Mouse (Mus musculus): ENCODE data around the gene Stambp.

DNA sequence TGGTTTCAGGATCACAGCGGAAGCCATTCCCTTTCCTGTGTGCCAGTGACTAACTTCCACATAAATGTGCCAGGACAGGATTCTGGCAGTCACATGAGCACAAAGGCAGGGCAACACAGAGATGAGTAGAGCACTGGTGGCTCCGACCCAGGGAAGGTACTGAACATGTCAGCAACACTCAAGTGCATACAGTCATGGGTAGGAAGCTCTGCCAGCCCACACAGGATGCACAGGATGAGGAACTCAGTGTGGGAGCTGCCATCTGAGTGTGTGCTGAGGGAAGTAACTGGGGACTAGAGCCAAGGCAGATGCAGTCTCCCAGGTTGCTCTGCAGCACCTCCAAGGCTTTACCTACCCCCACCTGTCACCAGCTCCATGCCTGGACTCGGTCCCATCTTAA lies 69.9 kb downstream of the Stambp start:
- TF ChIP-seq POLR2AphosphoS2 (IDR thresholded peaks at IDR 0.05; ENCODE audit: insufficient read length, low read depth): no peak
- no peak for TF ChIP-seq SRF (IDR thresholded peaks at IDR 0.05; ENCODE audit: control insufficient read depth, insufficient read length, low read depth)
- no peak for TF ChIP-seq POLR2A (IDR thresholded peaks at IDR 0.05; ENCODE audit: insufficient read length, low read depth)
- no peak for TF ChIP-seq USF1 (IDR thresholded peaks at IDR 0.05; ENCODE audit: low read depth)
- TF ChIP-seq MAX (IDR thresholded peaks at IDR 0.05; ENCODE audit: low read depth): no peak
- TF ChIP-seq MYOG (IDR thresholded peaks at IDR 0.05; ENCODE audit: control insufficient read depth in 1 of 3, insufficient read depth in 1 of 3, insufficient read length in 2 of 3, low read depth in 2 of 3): no peak
- TF ChIP-seq E2F4 (IDR thresholded peaks at IDR 0.05; ENCODE audit: insufficient read depth): no peak
- no peak for TF ChIP-seq MYOD1 (IDR thresholded peaks at IDR 0.05; ENCODE audit: control insufficient read depth in 1 of 3, insufficient read length in 2 of 3, low read depth in 2 of 3)
- no peak for TF ChIP-seq CEBPB (IDR thresholded peaks at IDR 0.05; ENCODE audit: insufficient read depth, poor library complexity, severe bottlenecking)
- TF ChIP-seq TCF3 (IDR thresholded peaks at IDR 0.05; ENCODE audit: insufficient read length, low read depth): no peak

All from myocyte (in vitro differentiated cells).